Mouse (Mus musculus) A20 (cell line): ENCODE measurements around the gene Gm20521.

ENCODE experiments used
- DNase-seq: peaks from one replicate; pipeline ENCODE4 v3.0.0-alpha.2; 2011; ENCODE audit warnings: low read depth, low spot score

The Gm20521 gene

DNA sequence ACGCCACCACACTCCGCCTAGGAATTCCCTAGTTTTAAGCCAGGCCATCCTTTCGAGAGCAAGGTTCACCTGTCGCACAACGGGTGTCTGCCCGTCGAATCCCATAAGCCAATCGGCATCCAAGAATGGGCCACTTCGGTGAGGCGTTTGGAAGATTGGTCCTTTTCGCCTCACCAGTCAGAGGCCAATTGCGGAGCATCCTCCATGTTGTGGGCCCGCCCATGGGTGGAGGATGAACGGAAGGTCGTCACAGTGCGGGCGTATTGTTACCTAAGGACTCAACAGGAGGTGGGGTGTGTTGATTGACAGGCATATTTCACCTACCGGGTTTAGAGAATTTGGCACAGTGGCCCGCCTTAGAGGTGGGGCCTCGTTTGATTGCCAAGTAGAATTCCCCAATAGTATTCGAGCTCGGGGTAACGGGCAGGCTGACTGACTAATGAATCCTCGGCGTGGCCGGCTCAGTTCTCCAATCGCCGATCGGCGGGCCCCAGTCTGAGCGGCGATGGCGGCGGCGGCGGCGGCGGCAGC lies 10.5 kb downstream of the Gm20521 start:
- peak; percentile 99 for DNase-seq

DNA sequence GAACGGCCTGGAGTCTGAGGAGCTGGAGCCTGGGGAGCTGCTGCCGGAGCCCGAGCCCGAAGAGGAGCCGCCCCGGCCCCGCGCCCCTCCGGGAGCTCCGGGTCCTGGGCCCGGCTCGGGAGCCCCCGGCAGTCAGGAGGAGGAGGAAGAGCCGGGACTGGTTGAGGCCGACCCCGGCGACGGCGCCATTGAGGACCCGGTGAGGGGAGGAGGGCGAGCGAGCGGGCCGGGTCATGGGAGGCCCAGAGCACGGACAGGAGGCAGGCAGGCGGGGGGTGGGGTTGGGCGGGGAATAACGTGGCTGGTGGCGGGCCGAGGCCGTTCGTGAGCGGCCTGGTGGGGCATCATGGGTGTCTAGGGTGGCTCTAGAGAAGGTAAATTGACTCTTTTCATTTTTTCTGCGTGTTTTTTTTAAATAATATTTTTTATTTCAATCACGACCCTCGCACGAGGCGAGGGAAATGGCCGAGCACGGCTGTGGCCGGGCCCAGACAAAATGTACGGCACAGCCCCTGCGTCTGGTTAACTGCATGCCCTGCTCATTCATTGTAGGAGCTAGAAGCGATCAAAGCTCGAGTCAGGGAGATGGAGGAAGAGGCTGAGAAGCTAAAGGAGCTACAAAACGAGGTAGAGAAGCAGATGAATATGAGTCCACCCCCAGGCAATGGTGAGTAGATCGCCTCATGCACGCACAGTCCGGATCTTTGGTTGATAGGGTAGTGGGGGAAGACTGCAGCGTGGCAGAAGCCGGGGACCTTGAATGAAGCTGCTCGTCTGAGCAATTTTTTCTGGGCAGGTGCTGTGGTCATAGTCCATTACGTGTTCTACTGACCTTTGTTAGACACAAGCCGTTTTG lies 11.3 kb downstream of the Gm20521 start:
- DNase-seq: peak; percentile 67

DNA sequence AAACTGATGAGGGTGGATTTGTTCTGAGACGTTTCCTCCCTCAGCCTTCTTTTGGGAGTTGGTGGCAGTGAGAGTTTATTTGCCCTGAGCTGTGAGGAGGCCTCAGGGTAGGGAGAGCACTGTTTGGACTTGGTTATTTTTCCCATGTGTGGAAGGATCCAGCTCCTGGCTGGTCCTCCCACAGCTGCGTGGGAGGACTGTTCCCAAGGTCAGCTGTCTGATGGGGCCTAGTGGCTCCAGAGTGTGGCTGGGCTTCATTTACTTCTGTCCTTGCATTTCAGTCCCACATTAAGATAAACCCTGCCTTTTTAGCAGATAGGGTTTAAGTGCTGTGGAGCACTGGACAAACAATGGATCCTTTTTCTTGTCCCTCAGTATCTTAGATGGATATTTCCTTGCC lies 14.2 kb downstream of the Gm20521 start:
- DNase-seq: no peak

DNA sequence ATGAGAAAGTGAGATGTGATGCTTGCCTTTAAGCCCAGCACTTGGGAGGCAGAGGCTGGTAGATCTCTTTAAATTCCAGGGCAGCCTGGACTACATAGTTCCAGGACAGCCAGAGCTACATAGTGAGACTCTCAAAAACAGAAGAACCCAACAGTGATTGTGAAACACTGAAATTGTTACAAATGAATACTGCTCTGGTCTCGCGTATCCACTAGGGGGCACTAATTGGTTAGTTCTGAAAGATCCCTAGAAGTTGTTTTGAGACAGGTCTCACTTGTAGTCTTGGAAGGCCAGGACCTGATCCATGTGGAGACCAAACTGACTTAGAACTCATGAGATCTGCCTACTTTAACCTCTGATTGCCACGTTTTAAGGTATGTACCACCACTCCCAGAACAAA lies 17.1 kb downstream of the Gm20521 start:
- peak; percentile 77 for DNase-seq

DNA sequence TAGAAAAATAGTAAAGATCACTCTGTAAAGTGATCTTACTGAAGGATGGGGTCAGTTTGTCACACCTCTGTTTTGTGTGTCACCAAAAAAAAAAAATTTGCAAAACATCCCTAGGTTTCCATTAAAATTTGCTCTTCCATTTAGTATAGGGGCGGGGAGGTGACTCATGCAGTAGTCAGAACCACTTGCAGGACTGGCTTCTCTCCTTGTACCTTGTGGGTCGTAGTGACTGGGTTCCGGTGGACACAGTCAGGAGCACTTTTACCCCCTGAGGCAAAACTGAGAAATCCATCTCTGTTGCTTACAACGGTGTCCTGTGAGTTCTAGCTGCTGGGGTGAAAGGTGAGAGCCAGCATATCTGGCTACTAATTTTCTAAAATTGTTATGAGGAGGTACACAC lies 20.4 kb downstream of the Gm20521 start:
- DNase-seq: no peak

DNA sequence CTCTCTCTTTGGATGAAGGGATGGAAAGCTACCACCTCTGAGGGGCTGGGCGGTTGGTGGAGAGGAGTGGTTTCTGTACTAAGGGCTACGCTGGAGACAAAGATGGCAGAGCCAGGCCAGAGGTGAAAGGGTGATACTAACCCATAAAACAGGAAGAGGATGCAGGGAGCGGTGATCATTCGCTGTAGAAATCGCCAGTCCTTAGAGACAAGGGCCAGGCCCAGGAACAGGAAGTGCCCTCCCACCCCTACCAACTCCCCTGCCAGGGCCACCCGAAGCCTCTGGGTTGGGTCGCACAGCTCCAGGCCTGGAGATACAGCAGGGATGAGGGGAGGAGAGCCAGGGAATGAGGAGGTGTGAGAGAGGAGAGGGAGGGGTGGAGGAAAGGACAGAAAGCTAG lies 25.4 kb downstream of the Gm20521 start:
- DNase-seq: no peak

DNA sequence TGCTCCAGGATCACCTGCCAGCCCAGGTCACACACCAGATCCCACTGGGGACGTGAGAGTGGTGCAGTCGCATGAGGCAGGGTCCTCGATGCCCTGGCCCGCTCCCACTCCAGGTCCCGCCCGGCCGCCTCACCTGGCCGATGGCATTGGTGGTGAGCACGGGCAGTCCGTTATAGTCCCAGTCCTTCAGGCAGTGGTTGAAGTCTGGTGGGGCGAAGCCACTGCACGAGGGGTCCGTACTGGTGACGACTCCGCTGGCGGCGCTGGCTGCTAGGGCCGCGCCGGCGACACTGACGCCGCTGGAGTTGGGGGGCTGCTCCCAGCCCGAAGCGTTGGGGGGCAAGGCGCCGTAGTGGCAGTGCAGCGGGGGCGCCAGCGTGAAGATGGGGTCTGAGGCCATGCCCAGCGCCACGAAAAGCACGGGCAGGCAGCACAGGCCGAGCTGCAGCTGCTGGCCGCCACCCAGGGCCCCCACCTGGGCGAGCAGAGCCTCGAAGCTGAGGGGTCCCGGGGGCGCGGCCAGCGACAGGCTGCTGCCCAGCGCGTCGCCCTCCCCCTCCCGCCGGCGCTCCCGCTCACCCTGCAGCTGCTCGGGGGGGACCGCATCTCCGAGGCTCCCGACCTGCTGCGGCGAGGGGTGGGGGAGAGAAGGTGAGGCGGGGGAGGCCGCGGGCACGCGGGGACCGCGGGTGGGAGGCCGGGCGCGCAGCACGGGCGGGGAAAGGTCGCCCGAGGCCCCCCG lies 29.0 kb downstream of the Gm20521 start:
- no peak for DNase-seq

DNA sequence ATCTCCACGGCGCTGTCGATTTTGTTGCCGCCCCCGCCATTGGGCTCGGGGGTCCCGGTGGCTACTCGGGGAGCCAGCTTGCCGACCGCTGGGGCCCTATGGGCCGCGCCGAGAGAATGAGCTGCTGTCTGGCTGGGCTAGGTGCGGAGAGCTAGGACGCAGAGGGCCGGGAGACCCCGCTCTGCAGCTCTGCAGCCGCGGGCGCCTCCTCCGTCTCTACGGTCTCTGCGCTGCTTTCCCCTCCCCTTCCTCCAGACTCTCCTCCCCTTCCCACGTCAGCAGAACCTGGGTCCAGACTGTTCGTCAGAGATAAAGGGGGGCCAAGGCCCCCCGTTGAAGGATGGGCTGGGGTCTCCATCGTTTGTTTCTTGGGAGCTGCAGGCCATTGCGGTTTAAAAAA lies 29.6 kb downstream of the Gm20521 start, which contains the start of gene Slc22a17:
TSS of gene Slc22a17 (minus strand) at position 247 of the 400 bp plus-strand sequence.
- DNase-seq: no peak

DNA sequence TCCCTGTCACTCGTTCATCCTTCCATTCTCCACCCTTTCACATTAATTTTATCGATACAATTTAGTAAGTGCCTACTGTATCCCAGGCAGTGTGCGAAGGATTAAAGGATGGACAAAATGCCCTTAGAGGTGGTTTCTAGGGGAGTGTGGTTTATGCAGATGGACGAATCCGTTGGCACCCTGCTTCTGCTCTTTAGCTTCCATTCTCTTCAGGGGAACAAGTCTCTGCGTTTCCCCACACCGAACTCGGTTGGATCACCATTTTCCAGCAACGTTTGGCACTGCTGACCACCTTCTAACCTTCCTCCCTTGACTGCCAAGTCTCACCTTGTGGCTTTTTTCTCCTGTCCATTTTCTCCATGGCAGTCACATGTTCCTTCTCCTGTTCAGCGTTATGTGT lies 30.1 kb downstream of the Gm20521 start:
- no peak for DNase-seq

DNA sequence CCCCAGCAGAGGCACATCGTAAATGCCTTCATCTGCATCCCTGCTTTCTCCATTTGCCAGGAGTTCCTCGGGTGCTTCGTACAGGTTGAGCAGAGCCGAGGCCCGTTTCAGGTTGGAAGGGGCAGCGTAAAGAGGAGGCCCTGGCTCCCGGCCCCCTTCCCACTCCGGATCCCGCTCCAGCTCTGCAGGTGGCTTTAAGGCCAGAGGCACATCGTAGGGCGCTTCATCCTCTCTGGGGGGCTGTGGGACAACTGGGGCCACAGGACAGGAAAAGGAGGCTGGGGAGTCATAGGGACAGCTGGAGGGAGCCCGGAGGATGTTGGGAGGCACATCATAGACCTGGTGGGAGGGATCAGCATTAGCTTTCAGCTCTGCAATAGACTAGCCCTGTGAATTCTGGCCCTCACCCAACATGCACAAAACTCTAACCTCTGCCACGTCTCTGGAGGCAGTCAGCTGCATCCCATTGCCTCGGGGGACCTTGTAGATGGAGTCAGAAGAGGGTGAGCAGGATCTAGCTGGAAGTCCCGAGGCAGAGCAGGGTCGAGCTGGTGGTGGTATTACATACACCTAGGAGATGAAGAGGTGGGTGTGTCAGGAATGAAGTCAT lies 36.9 kb downstream of the Gm20521 start:
- DNase-seq: no peak

DNA sequence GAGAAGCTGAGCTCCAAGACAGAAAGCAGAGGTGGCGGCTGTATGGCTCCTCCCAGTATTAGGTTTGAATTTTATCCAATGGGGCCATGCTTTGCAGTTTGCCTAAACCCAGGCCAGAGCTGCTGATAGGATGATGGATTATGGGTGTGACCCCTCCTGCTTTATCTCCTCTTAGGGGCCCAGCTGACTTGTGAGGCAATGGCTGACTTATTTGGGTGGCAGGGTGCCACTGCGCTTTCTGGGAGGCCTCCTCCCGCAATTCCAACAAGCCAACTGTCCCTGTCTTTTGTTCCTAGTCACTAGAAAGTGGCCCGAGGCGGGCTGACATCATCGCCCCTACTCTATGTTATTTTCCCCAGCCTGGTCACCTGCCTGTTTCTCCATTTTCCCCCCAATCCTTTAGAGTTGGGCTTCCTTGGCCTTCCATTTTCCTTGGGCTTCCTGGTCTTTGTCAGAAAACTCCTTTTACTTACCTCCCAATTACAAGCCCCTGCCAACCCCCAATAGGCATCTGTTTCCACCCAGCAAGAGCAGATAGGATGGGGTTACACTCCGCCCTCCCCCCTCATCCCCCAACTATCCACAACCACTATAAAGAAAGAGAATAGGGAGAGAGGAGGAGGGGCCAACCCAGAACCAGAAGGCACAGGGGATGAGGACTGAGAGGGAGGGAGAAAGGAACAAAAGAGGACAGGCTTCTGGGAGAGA lies 41.6 kb downstream of the Gm20521 start:
- DNase-seq: no peak

DNA sequence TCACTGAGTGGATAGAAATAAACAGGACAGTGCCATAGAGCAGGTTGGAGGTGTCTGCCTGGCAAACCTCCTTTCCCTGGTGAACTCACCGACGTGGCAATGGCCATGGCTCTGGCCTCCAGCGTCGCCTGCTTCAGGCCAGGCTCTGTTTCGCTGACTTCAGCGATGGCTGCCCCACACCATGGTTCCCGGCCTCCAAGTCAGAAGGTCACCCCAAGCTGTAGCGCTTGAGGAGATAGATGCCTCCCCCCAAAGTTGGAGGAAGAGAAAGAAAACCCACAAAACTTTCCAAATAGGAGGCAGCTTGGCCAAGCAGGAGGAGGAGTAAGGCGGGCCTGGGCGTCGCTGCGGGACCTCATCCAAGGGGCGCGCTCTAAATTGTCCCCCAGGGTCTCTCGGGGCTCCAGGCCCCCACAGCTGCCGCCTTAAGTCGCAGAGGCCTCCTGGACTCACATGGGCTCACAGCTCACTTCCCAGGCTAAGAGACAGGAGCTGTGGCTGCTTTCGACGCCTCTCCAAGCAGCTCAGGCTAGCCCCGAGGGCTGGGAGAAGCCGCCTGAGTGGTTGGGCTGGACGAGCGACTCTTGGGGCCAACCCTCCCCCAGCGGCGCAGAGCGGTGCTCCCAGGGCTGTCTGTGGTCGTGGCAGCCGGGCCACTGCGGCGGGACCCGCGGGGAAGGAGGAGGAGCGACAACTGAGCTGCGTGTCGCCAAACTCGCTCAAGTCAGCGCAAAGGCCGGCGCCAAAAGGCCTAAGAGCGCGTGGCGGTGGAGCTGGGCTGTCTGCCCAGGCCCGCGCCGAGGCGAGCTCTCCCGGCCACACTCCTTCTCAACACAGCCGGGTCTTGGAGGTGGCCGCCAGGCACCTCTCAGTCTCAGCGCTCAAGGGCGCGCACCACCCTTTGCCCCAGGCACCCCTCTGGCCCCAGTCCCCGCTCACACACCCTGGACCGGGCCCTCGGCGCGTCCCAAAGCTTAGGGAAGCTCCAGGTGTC lies 42.4 kb downstream of the Gm20521 start, which contains the start of gene Efs:
TSS of gene Efs (minus strand) at position 778 of the 994 bp plus-strand sequence.
- DNase-seq: no peak

DNA sequence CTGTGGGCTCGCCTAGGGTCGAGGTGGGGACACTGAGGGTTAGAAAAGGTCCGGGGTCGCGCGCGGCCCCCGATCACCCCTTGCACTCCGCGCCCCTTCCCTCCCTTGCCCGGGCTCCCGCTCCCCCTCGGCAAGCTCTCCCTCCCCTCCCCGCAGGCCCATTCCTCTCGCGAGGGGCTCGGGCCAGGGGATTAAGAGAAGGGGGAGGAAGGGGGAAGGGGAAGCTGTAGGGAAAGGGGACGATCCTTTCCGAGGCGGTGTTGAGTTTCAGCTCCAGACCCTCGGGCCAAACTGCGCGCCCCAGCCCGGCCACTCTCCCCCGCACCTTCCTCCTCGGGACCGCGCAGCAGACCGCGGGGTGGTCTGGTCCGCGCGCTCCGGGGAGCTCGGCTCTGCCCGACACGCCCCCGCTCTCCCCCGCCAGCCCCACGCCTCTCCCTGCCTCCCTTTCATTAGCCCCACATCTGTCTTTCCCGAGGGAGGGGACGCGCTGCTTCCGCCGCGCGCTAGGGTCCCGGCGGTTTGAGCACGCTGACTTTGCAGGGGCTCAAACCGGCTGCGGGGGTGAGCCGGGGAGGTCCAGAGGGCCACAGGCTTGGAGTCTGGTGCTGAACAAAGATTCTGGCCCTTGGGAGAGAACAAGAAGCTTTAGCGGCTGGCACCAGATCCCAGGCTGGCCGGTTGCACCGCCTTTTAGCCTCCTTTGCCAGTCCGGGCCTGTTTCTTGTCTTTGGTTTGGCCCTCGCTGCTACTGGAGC lies 43.3 kb downstream of the Gm20521 start:
- no peak for DNase-seq

DNA sequence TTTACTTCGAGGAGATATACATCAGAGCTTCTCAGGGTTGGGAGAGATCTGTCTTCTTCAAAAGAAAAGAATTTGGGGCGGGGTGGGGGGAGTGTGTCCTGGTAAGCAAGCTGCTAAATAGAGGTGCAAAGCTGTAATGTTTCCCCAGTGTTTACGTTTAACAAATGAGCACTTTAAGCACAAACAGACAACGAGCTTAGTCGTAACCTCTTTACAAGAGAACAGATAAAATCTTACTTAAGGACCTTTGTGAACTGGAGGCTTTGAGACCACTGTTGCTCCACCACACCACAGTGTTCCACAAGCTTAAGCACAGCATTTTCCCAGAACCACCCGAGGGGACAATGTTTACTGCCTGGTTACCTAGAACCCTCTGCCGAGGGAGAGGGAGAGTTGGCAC lies 44.1 kb downstream of the Gm20521 start:
- no peak for DNase-seq

DNA sequence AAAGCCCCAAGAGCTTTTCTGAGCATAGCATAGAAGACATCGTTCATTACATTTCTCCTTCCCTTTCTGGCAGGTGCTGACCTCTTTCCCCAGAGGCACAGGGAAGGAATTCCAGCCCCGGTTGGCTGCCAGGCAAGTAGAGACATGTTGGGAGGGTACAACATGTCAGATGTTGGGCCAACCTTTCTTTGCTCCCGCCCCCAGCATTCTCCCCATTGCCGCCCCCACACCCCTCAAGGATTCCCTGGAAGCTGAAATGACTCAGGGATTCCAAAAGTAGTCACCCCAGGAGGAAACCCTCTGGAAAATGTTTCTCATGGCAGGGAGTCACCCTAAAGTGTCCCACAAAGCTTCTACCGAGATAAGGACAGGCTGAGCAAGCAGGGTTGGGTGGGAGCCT lies 46.6 kb downstream of the Gm20521 start:
- DNase-seq: no peak

DNA sequence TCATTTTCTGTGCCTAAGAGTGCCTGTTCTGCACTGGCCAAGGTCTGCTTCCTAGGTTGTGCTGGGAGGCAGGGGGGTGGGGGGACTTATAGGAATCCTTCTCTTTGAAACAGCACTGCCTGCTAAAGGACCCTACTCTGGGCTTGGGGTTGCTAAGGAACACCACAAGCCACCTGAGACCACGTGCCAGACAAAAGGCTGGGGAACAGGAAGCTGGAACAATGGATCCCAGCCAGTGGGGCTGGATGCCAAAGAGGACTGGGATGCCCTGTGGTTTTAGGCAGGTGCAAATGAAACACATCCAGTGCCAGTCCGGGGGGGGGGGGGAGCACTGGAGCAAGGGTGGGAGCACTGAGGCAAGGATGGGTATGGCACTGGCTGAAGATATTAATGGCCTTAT lies 47.2 kb downstream of the Gm20521 start:
- no peak for DNase-seq

DNA sequence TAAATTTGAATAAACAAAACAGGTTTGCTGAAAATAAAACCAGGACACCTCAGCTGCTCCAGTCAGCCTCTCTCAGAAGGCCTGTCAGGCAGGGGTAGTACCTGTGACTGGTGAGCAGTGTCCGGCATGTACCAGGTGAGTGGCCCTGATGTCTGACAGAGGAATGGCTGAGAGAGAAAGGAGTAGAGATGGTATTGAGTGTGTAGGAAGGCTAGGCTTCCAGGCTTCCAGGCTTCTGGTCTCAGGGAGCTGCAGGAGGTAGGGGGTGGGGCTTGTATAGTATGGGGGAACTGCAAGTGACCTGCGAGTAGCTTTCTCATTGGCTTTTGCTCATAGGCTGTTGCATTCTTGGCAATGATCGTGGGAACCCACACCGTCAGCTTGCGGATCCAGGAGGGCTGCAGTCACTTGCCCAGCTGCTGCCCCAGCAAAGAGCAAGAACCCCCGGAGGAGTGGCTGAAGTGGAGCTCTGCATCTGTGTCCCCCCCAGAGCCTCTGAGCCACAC lies 49.5 kb downstream of the Gm20521 start, which contains the start of gene Il25:
TSS of gene Il25 (plus strand) at position 51 of the 506 bp plus-strand sequence.
- DNase-seq: no peak

DNA sequence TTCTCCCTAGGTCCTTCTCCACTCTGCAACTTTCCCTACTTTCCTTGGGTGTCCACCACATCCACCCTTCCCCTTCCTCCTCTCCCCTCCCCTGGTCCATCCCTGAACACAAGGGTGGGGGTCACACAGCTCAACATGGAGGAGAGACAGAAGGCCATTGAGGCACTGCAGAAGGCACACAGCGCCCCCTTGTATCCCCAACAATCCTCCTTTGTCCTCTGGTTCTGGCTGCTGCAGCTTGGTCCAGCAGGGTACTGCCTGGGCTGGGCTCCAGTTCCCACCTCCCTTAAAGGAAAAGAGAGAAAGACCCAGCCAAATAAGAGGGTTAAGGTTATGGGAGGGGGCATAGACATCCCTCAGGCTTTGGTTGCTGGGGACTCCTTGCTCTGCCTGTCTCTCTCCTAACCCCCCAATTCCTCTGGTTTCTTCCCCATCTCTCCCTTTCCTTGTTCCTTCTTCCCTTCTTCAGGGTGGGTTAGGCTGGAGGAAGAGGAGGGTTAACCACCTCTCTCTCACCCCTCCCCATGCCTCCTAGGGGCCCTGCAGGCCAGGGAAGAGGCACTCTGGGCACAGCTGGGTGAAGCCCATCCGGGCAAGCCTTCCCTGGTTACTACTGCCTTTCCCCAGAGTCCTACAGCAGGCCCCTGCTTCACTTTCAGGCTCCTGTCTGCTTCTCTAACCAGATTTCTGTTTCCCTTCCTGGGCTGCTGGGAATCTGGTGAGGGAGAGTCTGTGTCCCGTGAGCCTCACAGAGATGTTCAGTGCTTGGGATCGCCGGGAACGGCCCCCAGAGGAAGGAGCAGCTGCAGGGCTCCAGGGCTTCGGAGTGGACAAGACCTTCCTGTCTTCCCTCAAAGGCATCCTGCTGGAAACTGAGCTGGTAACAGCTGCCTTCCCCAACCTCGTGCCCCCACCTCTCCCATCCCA lies 52.9 kb downstream of the Gm20521 start, which contains the start of gene Cmtm5:
TSS of gene Cmtm5 (plus strand) at position 358 of the 927 bp plus-strand sequence.
- DNase-seq: no peak
